Mouse (Mus musculus) forebrain, postnatal 0 days (tissue): ENCODE measurements around the gene Gm7694. TPM values are rescaled to one million over a fixed set of nuclear protein-coding genes. Genes with fewer than 3 reads are reported as not detected.

ENCODE experiments used
- ATAC-seq: fragments of 200-750 bp; cut with Nextera tagmentation; 2 replicates; pipeline ENCODE4 v1.8.0; 2017; ENCODE audit warnings: mild to moderate bottlenecking, moderate library complexity
- DNase-seq: peaks from one replicate; pipeline ENCODE4 v3.0.0-alpha.2; 2015
- H3K27ac ChIP-seq: fragments of 300-500 bp; sonication (generic); 2 replicates; pipeline ENCODE4 v1.5.1; 2014; ENCODE audit warnings: low read depth, mild to moderate bottlenecking, antibody characterized with exemption, low read length, moderate library complexity, mixed read lengths
- H3K27me3 ChIP-seq: fragments of 300-500 bp; sonication (generic); 2 replicates; pipeline ENCODE4 v1.6.1; 2014; ENCODE audit warnings: mild to moderate bottlenecking, low read length, mixed read lengths; ENCODE audit not compliant: insufficient read depth
- H3K36me3 ChIP-seq: fragments of 300-500 bp; sonication (generic); 2 replicates; pipeline ENCODE4 v1.6.1; 2014; ENCODE audit warnings: mild to moderate bottlenecking, moderate library complexity; ENCODE audit not compliant: insufficient read depth
- H3K4me1 ChIP-seq: fragments of 300-500 bp; sonication (generic); 2 replicates; pipeline ENCODE4 v1.6.1; 2014; ENCODE audit warnings: antibody characterized with exemption; ENCODE audit not compliant: insufficient read depth
- H3K4me2 ChIP-seq: fragments of 300-500 bp; sonication (generic); 2 replicates; pipeline ENCODE4 v1.6.1; 2014; ENCODE audit warnings: low read depth, mild to moderate bottlenecking, moderate library complexity
- H3K4me3 ChIP-seq: fragments of 300-500 bp; sonication (generic); 2 replicates; pipeline ENCODE4 v1.5.1; 2014; ENCODE audit warnings: low read depth, low read length, mixed read lengths
- H3K9ac ChIP-seq: fragments of 300-500 bp; sonication (generic); 2 replicates; pipeline ENCODE4 v1.6.1; 2014; ENCODE audit warnings: mild to moderate bottlenecking
- H3K9me3 ChIP-seq: fragments of 300-500 bp; sonication (generic); 2 replicates; pipeline ENCODE4 v1.6.1; 2016; ENCODE audit warnings: low read length
- CTCF ChIP-seq: sonication (generic); IDR thresholded peaks from 2 replicates; pipeline ENCODE4 v1.5.1; 2016; ENCODE audit warnings: antibody characterized with exemption, control low read depth, low read depth
- WGBS: fragments of 180-500 bp; shearing (Covaris S2); extraction: QIAGEN DNeasy Blood & Tissue Kit; methylation state at CpG from one replicate; pipeline ENCODE4 v1.1.7; 2014; 5-methylcytosine and 5-hydroxymethylcytosine counted together
- polyA plus RNA-seq: library from polyadenylated mRNA; unstranded; fragments of >200 nt; fragmentation: Nextera tagmentation; extraction: Ambion mirVana; gene quantifications from 2 replicates; pipeline ENCODE4 v1.2.1, GENCODE M21; 2015
- total RNA-seq: library from RNA; depleted of rRNA; stranded (reverse); fragments of >200 nt; gene quantifications from 2 replicates; pipeline ENCODE4 v1.2.3, GENCODE M21; 2014; rRNA removed

Gm7694 gene
- total and polyA plus RNA-seq, 2 experiments from 2014 or later: 0.85 to 2.4 TPM

DNA sequence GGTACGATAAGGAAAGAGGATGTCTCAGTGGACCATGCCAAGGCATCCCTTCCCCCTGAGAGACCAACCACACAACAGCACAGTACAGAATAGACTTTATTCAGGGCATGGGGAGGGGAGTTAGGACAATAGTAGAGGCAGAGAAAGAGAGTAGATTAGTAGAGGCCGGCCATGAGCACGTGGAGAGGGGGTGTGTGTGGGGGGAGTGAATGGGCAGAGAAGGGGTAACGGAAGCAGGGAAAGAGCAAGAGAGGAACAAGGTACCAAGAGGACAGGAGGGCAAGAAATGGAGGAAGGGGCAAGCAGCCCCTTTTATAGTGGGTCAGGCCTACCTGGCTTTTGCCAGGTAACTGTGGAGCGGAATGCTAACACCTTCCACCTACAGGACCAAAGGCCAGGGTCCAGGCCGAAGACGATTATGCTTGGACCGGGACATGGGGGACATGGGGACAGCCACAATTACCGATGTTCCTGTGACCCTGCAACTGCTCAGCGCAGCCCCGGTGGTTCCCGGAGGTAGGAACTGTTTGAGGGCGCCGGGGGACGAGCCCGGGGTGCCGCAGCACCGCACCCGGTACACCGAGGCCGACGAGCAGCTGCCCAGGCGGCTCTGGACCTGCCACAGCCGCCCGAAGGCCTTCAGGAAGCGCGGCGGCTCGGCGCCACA is 51.1 kb downstream of the Gm7694 start:
- H3K9ac ChIP-seq: peak overlapping the region; percentile 74
- peak overlapping the region; percentile 60 for H3K4me3 ChIP-seq
- ATAC-seq (no peak; the same call in 1 of the 2 replicates), DNase-seq (no peak)
- no peak overlapping the region for H3K27ac ChIP-seq
- H3K9me3 ChIP-seq: no peaks in the 10 kb centered on the region
- TF ChIP-seq CTCF: no peak
- H3K27me3 ChIP-seq: no peaks in the 10 kb centered on the region
- no peaks in the 10 kb centered on the region for H3K36me3 ChIP-seq
- H3K4me1 ChIP-seq: no peaks in the 10 kb centered on the region
- 32% methylated on average over 29 of the region's 30 CpGs for WGBS
- peak overlapping the region; percentile 86 for H3K4me2 ChIP-seq

Other genes starting within 250 kb of the Gm7694 start
- gene Ddr2, start 195.6 kb downstream of the Gm7694 start, total RNA-seq: 5.7 and 9.7 TPM in 2 replicates
- gene Ddr2, start 195.6 kb downstream of the Gm7694 start, polyA plus RNA-seq: 5.6 and 8.2 TPM in 2 replicates
- gene Uap1, start 131.4 kb downstream of the Gm7694 start, total RNA-seq: 47.6 and 48.5 TPM in 2 replicates
- gene Uap1, start 131.4 kb downstream of the Gm7694 start, polyA plus RNA-seq: 49.0 and 58.0 TPM in 2 replicates
- 34.5 and 44.1 TPM in 2 replicates for gene Uhmk1, start 90.9 kb downstream of the Gm7694 start, total RNA-seq
- 4.7 and 6.8 TPM in 2 replicates for gene Uhmk1, start 90.9 kb downstream of the Gm7694 start, polyA plus RNA-seq
- not detected in 2 replicates for gene Sh2d1b2, start 73.6 kb downstream of the Gm7694 start, total RNA-seq
- not detected in 2 replicates for gene Sh2d1b2, start 73.6 kb downstream of the Gm7694 start, polyA plus RNA-seq
- gene Sh2d1b1, start 29.0 kb downstream of the Gm7694 start, total RNA-seq: not detected in 2 replicates
- not detected in 2 replicates for gene Sh2d1b1, start 29.0 kb downstream of the Gm7694 start, polyA plus RNA-seq
- gene Spata46, start 2.5 kb upstream of the Gm7694 start, total RNA-seq: not detected in 2 replicates
- gene Spata46, start 2.5 kb upstream of the Gm7694 start, polyA plus RNA-seq: not detected in 2 replicates